Mouse (Mus musculus): ENCODE results near the gene Kif3c. TPM values are rescaled to one million over a fixed set of nuclear protein-coding genes. Genes with fewer than 3 reads are reported as not detected.

The Kif3c gene
- polyA plus RNA-seq, 2 experiments: 0.42 to 0.61 TPM

- Histone ChIP-seq H3K4me1 (replicated peaks; ENCODE audit: control insufficient read depth in 2 of 2, insufficient read depth in 2 of 2, low read length in 1 of 2) (peaks cover 0 to 7% of the 10 kb centered on the region in 2 experiments; a peak in 2 of 4 replicates), H3K4me3 (ENCODE audit: insufficient read depth in 1 of 2, low read depth in 2 of 2, low read length in 2 of 2) (no peak overlapping the region), H3K27ac (no peak overlapping the region), H3K4me2 (ENCODE audit: low read depth) (no peak overlapping the region), H3K9me3 (ENCODE audit: control insufficient read depth, low read length) (no peaks in the 10 kb centered on the region), H3K36me3 (replicated peaks; ENCODE audit: control insufficient read depth, insufficient read depth, low read depth) (no peaks in the 10 kb centered on the region), H3K9ac (replicated peaks) (no peak overlapping the region), H3K27me3 (ENCODE audit: control insufficient read depth, insufficient read depth, low read length) (no peaks in the 10 kb centered on the region)
- ATAC-seq (ENCODE audit: insufficient read depth) (0 out of 2 replicates have a peak, but pooled peaks have one; percentile 21), DNase-seq (ENCODE audit: low read depth in 3 of 3, low spot score in 3 of 3) (no peak)
- TF ChIP-seq EP300 (IDR thresholded peaks at IDR 0.05; ENCODE audit: low read depth) (no peak), CTCF (IDR thresholded peaks at IDR 0.05; ENCODE audit: low read depth) (no peak)
- WGBS (ENCODE audit: insufficient replicate concordance): 33% methylated on average over 2 of the region's 2 CpGs
These were observed 39.7 kb upstream of the Kif3c start for GRCm38 (mm10) chr12:3325232-3325631.

GRCm38 (mm10) chr12:3329677-3330076 lies 35.3 kb upstream of the Kif3c start:
- Histone ChIP-seq H3K27ac (no peak overlapping the region), H3K4me3 (ENCODE audit: insufficient read depth in 1 of 2, low read depth in 2 of 2, low read length in 2 of 2) (no peak overlapping the region), H3K9me3 (ENCODE audit: control insufficient read depth, low read length) (no peaks in the 10 kb centered on the region), H3K4me1 (replicated peaks; ENCODE audit: control insufficient read depth in 2 of 2, insufficient read depth in 2 of 2, low read length in 1 of 2) (peaks cover 0 to 7% of the 10 kb centered on the region in 2 experiments; a peak in 2 of 4 replicates), H3K36me3 (replicated peaks; ENCODE audit: control insufficient read depth, insufficient read depth, low read depth) (no peaks in the 10 kb centered on the region), H3K4me2 (ENCODE audit: low read depth) (no peak overlapping the region), H3K27me3 (ENCODE audit: control insufficient read depth, insufficient read depth, low read length) (no peaks in the 10 kb centered on the region), H3K9ac (replicated peaks) (no peak overlapping the region)
- 63% methylated on average over 4 of the region's 4 CpGs for WGBS (ENCODE audit: insufficient replicate concordance)
- DNase-seq (ENCODE audit: low read depth in 3 of 3, low spot score in 3 of 3) (no peak), ATAC-seq (ENCODE audit: insufficient read depth) (no peak)
- TF ChIP-seq CTCF (IDR thresholded peaks at IDR 0.05; ENCODE audit: low read depth): no peak

- ATAC-seq (ENCODE audit: insufficient read depth) (no peak), DNase-seq (ENCODE audit: low read depth in 3 of 3, low spot score in 3 of 3) (no peak)
- no peak overlapping the region for H3K9ac ChIP-seq (replicated peaks)
- no peak overlapping the region for H3K4me2 ChIP-seq (ENCODE audit: low read depth)
- no peaks in the 10 kb centered on the region for H3K27me3 ChIP-seq (ENCODE audit: control insufficient read depth, insufficient read depth, low read length)
- no peak overlapping the region for H3K4me3 ChIP-seq (ENCODE audit: insufficient read depth in 1 of 2, low read depth in 2 of 2, low read length in 2 of 2)
- H3K36me3 ChIP-seq (replicated peaks; ENCODE audit: control insufficient read depth, insufficient read depth, low read depth): no peaks in the 10 kb centered on the region
- H3K9me3 ChIP-seq (ENCODE audit: control insufficient read depth, low read length): no peaks in the 10 kb centered on the region
- WGBS (ENCODE audit: insufficient replicate concordance): 29% methylated on average over 1 of the region's 1 CpGs
- H3K27ac ChIP-seq: no peak overlapping the region
- TF ChIP-seq CTCF (IDR thresholded peaks at IDR 0.05; ENCODE audit: low read depth): no peak
- TF ChIP-seq EP300 (IDR thresholded peaks at IDR 0.05; ENCODE audit: low read depth): no peak
- H3K4me1 ChIP-seq (replicated peaks; ENCODE audit: control insufficient read depth in 2 of 2, insufficient read depth in 2 of 2, low read length in 1 of 2): 0 out of 4 replicates have a peak, but pooled peaks cover 0 to 1% of the 10 kb centered on the region in 2 experiments
These were observed 26.0 kb upstream of the Kif3c start for GRCm38 (mm10) chr12:3338931-3339330.

- ATAC-seq (ENCODE audit: insufficient read depth) (no peak), DNase-seq (ENCODE audit: low read depth in 3 of 3, low spot score in 3 of 3) (no peak)
- Histone ChIP-seq H3K9ac (replicated peaks) (no peak overlapping the region), H3K9me3 (ENCODE audit: control insufficient read depth, low read length) (no peaks in the 10 kb centered on the region), H3K4me1 (replicated peaks; ENCODE audit: control insufficient read depth in 2 of 2, insufficient read depth in 2 of 2, low read length in 1 of 2) (no peaks in the 10 kb centered on the region), H3K27me3 (ENCODE audit: control insufficient read depth, insufficient read depth, low read length) (no peaks in the 10 kb centered on the region), H3K27ac (no peak overlapping the region), H3K36me3 (replicated peaks; ENCODE audit: control insufficient read depth, insufficient read depth, low read depth) (no peaks in the 10 kb centered on the region), H3K4me3 (ENCODE audit: insufficient read depth in 1 of 2, low read depth in 2 of 2, low read length in 2 of 2) (no peak overlapping the region), H3K4me2 (ENCODE audit: low read depth) (no peak overlapping the region)
- 59% methylated on average over 2 of the region's 2 CpGs for WGBS (ENCODE audit: insufficient replicate concordance)
- TF ChIP-seq CTCF (IDR thresholded peaks at IDR 0.05; ENCODE audit: low read depth) (no peak), EP300 (IDR thresholded peaks at IDR 0.05; ENCODE audit: low read depth) (no peak)
These were observed 20.8 kb upstream of the Kif3c start for GRCm38 (mm10) chr12:3344155-3344554.

GRCm38 (mm10) chr12:3345038-3345437 lies 19.9 kb upstream of the Kif3c start:
- Histone ChIP-seq H3K4me3 (ENCODE audit: insufficient read depth in 1 of 2, low read depth in 2 of 2, low read length in 2 of 2) (no peak overlapping the region), H3K4me2 (ENCODE audit: low read depth) (no peak overlapping the region), H3K36me3 (replicated peaks; ENCODE audit: control insufficient read depth, insufficient read depth, low read depth) (no peaks in the 10 kb centered on the region), H3K9ac (replicated peaks) (no peak overlapping the region), H3K4me1 (replicated peaks; ENCODE audit: control insufficient read depth in 2 of 2, insufficient read depth in 2 of 2, low read length in 1 of 2) (no peaks in the 10 kb centered on the region), H3K27ac (no peak overlapping the region), H3K27me3 (ENCODE audit: control insufficient read depth, insufficient read depth, low read length) (no peaks in the 10 kb centered on the region), H3K9me3 (ENCODE audit: control insufficient read depth, low read length) (no peaks in the 10 kb centered on the region)
- TF ChIP-seq EP300 (IDR thresholded peaks at IDR 0.05; ENCODE audit: low read depth) (no peak), CTCF (IDR thresholded peaks at IDR 0.05; ENCODE audit: low read depth) (no peak)
- WGBS (ENCODE audit: insufficient replicate concordance): 70% methylated on average over 5 of the region's 5 CpGs
- DNase-seq (ENCODE audit: low read depth in 3 of 3, low spot score in 3 of 3) (no peak), ATAC-seq (ENCODE audit: insufficient read depth) (no peak)
